Comparison of ENCODE assay signal across 8 mouse cellular contexts in the genomic region with DNA sequence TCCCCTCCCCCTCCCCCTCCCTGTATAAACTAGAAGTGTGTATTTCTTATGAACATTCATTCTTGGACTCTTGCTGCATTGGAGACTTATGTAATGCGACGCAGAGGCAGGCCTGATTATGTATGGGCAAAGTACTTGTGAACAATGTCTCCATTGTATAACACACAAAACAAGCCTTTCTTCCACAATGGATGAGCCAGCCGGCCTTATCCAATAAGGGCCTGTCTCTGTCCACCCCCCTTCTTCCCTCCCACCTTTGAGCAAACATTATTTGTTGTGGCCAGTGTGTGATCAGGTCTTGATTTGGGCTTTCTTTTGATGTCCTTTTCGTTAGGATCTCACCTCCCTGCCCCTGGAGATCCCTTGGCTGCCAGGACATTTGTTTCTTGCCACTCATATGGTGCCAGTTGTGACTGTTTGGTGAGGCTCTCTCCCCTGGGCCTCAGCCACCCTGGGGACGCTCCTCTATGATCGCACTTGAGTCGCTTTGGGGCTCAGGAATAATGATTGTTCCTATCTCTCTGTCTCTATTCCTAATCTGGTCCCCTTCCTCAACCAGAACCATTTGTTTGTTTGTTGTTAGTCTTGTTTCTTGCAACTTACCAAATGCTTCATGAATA. TPM values are rescaled to one million over a fixed set of nuclear protein-coding genes. Genes with fewer than 3 reads are reported as not detected.
DNase-seq lines count a peak whose midpoint lies in the region; ATAC-seq lines count a peak whose summit lies in the region.
"Had no signal": no experiment of that assay in that cellular context is flagged by ENCODE, and none has a peak within 500 bp of the region (broad histone marks: within the 10 kb centered on the region; RNA-seq: fewer than 3 reads in every experiment).

No protein-coding gene starts in this region.

- no peak overlapping the region for H3K4me3 ChIP-seq in forebrain, embryonic 11.5 days (ENCODE audit: low read depth, low read length)

- 0 out of 2 replicates have a peak overlapping the region, but pooled peaks have one; percentile 18 for H3K4me2 ChIP-seq in forebrain, embryonic 11.5 days (ENCODE audit: low read depth, low read length, severe bottlenecking)

- H3K9ac ChIP-seq in forebrain, embryonic 11.5 days (ENCODE audit: low read length) = no peak overlapping the region

- peak; percentile 84 for ATAC-seq in forebrain, embryonic 11.5 days (replicated peaks; ENCODE audit: low FRiP score)

- no peaks in the 10 kb centered on the region for H3K9me3 ChIP-seq in forebrain, embryonic 11.5 days (ENCODE audit: control insufficient read depth, low read length)

- peaks cover 10% of the 10 kb centered on the region for H3K4me1 ChIP-seq in forebrain, embryonic 11.5 days (replicated peaks; ENCODE audit: control insufficient read depth, insufficient read depth, low read length)

- H3K36me3 ChIP-seq in forebrain, embryonic 11.5 days (ENCODE audit: control insufficient read depth, insufficient read depth, low read length) = no peaks in the 10 kb centered on the region

- DNase-seq in right cerebral cortex, adult 18-20 months = peak; percentile 13
- DNase-seq in right cerebral cortex, postnatal 36 days (ENCODE audit: low spot score in 2 of 2) = no peak
- DNase-seq in forebrain, embryonic 11.5 days (ENCODE audit: low spot score) = peak; percentile 61
- DNase-seq in mesoderm, embryonic 11.5 days (ENCODE audit: low read depth, low spot score) = peak; percentile 72
- no peak for DNase-seq in lung, adult 18-20 months
- DNase-seq in spleen, adult 18-20 months = no peak
- no peak for DNase-seq in cerebellum, postnatal 36 days

- H3K27me3 ChIP-seq in forebrain, embryonic 11.5 days (ENCODE audit: control insufficient read depth, insufficient read depth, low read length) = no peaks in the 10 kb centered on the region

- peak overlapping the region; percentile 4; the same call in 1 of the 2 replicates for H3K27ac ChIP-seq in forebrain, embryonic 11.5 days (ENCODE audit: low read depth, low read length)
- H3K27ac ChIP-seq: macrophage had no signal

- WGBS in forebrain, embryonic 11.5 days = 9% methylated on average over 7 of the region's 7 CpGs

RNA-seq across cellular contexts. Expression of gene Tcf7l2, which starts 46.8 kb away (rescaled TPM):
- 146 and 150 TPM in 2 replicates for polyA plus RNA-seq in forebrain, embryonic 11.5 days (2014; fragmentation: Nextera tagmentation; extraction: Ambion mirVana)

Comparison
In these comparisons a context has a peak if more than half of its experiments do, and no peak if none do; other contexts are left out.
1. DNase-seq: peak in right cerebral cortex, adult 18-20 months (single experiment), forebrain, embryonic 11.5 days (single experiment) and mesoderm, embryonic 11.5 days (single experiment); none in right cerebral cortex, postnatal 36 days (0 of 2), lung, adult 18-20 months (0 of 2), spleen, adult 18-20 months (0 of 2) and cerebellum, postnatal 36 days (0 of 2).